Comparison of ENCODE assay signal across 9 mouse cellular contexts in genomic region chr13:30186456-30186855, GRCm38 (mm10). TPM values are rescaled to one million over a fixed set of nuclear protein-coding genes. Genes with fewer than 3 reads are reported as not detected.
DNase-seq lines count a peak whose midpoint lies in the region; ATAC-seq and TF ChIP-seq lines count a peak whose summit lies in the region.
"Had no signal": no experiment of that assay in that cellular context is flagged by ENCODE, and none has a peak within 500 bp of the region (broad histone marks: within the 10 kb centered on the region; RNA-seq: fewer than 3 reads in every experiment).

No protein-coding gene starts in this region.

- TF ChIP-seq CTCF in intestine, postnatal 0 days (IDR thresholded peaks at IDR 0.05; ENCODE audit: low read depth) = no peak
- no peak for TF ChIP-seq CTCF in forebrain, postnatal 0 days (IDR thresholded peaks at IDR 0.05; ENCODE audit: low read depth)

- H3K9ac ChIP-seq in intestine, embryonic 15.5 days = no peak overlapping the region
- no peak overlapping the region for H3K9ac ChIP-seq in intestine, postnatal 0 days (ENCODE audit: low read depth, low read length)
- H3K9ac ChIP-seq in forebrain, postnatal 0 days = no peak overlapping the region
- H3K9ac ChIP-seq in midbrain, embryonic 15.5 days = no peak overlapping the region

- H3K4me3 ChIP-seq in intestine, embryonic 15.5 days (replicated peaks) = no peak overlapping the region
- no peak overlapping the region for H3K4me3 ChIP-seq in intestine, postnatal 0 days (ENCODE audit: low read depth, low read length)
- H3K4me3 ChIP-seq in forebrain, postnatal 0 days (ENCODE audit: low read depth, low read length) = no peak overlapping the region
- H3K4me3 ChIP-seq in midbrain, embryonic 15.5 days = no peak overlapping the region
- H3K4me3 ChIP-seq: megakaryocyte, embryonic 14.5 days had no signal

- no peak overlapping the region for H3K27ac ChIP-seq in intestine, embryonic 15.5 days
- H3K27ac ChIP-seq in intestine, postnatal 0 days (ENCODE audit: low read depth, low read length) = no peak overlapping the region
- H3K27ac ChIP-seq in forebrain, postnatal 0 days (ENCODE audit: low read depth, low read length) = peak overlapping the region; percentile 30
- no peak overlapping the region for H3K27ac ChIP-seq in midbrain, embryonic 15.5 days

- H3K36me3 ChIP-seq in intestine, embryonic 15.5 days = no peaks in the 10 kb centered on the region
- no peaks in the 10 kb centered on the region for H3K36me3 ChIP-seq in intestine, postnatal 0 days (ENCODE audit: control insufficient read depth, insufficient read depth)
- no peaks in the 10 kb centered on the region for H3K36me3 ChIP-seq in forebrain, postnatal 0 days (ENCODE audit: insufficient read depth)
- H3K36me3 ChIP-seq in midbrain, embryonic 15.5 days (replicated peaks) = no peaks in the 10 kb centered on the region

- no peaks in the 10 kb centered on the region for H3K4me1 ChIP-seq in intestine, embryonic 15.5 days (replicated peaks)
- no peaks in the 10 kb centered on the region for H3K4me1 ChIP-seq in intestine, postnatal 0 days (replicated peaks; ENCODE audit: control insufficient read depth, insufficient read depth, low read length)
- peaks cover 7% of the 10 kb centered on the region; the same call in 1 of the 2 replicates for H3K4me1 ChIP-seq in forebrain, postnatal 0 days (ENCODE audit: insufficient read depth)
- H3K4me1 ChIP-seq in midbrain, embryonic 15.5 days = 0 out of 2 replicates have a peak, but pooled peaks cover 3% of the 10 kb centered on the region
- H3K4me1 ChIP-seq: megakaryocyte, embryonic 14.5 days had no signal

- DNase-seq in forebrain, postnatal 0 days = peak; percentile 62
- DNase-seq in left cerebral cortex, adult 11 months (ENCODE audit: low spot score) = peak; percentile 17
- no peak for DNase-seq in urinary bladder, postnatal 14 days (ENCODE audit: low spot score)
- DNase-seq in adrenal gland, adult 2 months = no peak
- no peak for DNase-seq in cerebellum, adult 11 months

- no peaks in the 10 kb centered on the region for H3K9me3 ChIP-seq in intestine, embryonic 15.5 days
- no peaks in the 10 kb centered on the region for H3K9me3 ChIP-seq in intestine, postnatal 0 days (ENCODE audit: control insufficient read depth)
- H3K9me3 ChIP-seq in forebrain, postnatal 0 days (ENCODE audit: low read length) = no peaks in the 10 kb centered on the region
- H3K9me3 ChIP-seq in midbrain, embryonic 15.5 days = no peaks in the 10 kb centered on the region

- ATAC-seq in intestine, embryonic 15.5 days = peak; percentile 41
- no peak for ATAC-seq in intestine, postnatal 0 days
- ATAC-seq in forebrain, postnatal 0 days = peak; percentile 97
- ATAC-seq in midbrain, embryonic 15.5 days (replicated peaks) = peak; percentile 88

- H3K4me2 ChIP-seq in intestine, embryonic 15.5 days (replicated peaks) = no peak overlapping the region
- H3K4me2 ChIP-seq in intestine, postnatal 0 days (replicated peaks; ENCODE audit: low read depth) = no peak overlapping the region
- 0 out of 2 replicates have a peak overlapping the region, but pooled peaks have one; percentile 5 for H3K4me2 ChIP-seq in forebrain, postnatal 0 days (ENCODE audit: low read depth)
- no peak overlapping the region for H3K4me2 ChIP-seq in midbrain, embryonic 15.5 days

- no peaks in the 10 kb centered on the region for H3K27me3 ChIP-seq in intestine, embryonic 15.5 days (replicated peaks)
- no peaks in the 10 kb centered on the region for H3K27me3 ChIP-seq in intestine, postnatal 0 days (replicated peaks; ENCODE audit: control insufficient read depth, insufficient read depth, low read length)
- no peaks in the 10 kb centered on the region for H3K27me3 ChIP-seq in forebrain, postnatal 0 days (ENCODE audit: insufficient read depth, low read length)
- H3K27me3 ChIP-seq in midbrain, embryonic 15.5 days (replicated peaks) = no peaks in the 10 kb centered on the region

- 76% methylated on average over 8 of the region's 8 CpGs for WGBS in intestine, embryonic 15.5 days
- WGBS in intestine, postnatal 0 days = 66% methylated on average over 8 of the region's 8 CpGs
- 19% methylated on average over 8 of the region's 8 CpGs for WGBS in forebrain, postnatal 0 days
- WGBS in midbrain, embryonic 15.5 days = 39% methylated on average over 8 of the region's 8 CpGs

RNA-seq across cellular contexts. Expression of gene Mboat1, which starts 50.2 kb away (rescaled TPM):
- polyA plus RNA-seq in intestine, embryonic 15.5 days (2015; fragmentation: Nextera tagmentation; extraction: Ambion mirVana) = 43.1 and 46.5 TPM in 2 replicates
- 10.8 and 13.6 TPM in 2 replicates for polyA plus RNA-seq in intestine, postnatal 0 days (2015; fragmentation: Nextera tagmentation; extraction: Ambion mirVana)
- total RNA-seq in forebrain, postnatal 0 days (2014; rRNA removed) = 2.4 and 3.8 TPM in 2 replicates
- polyA plus RNA-seq in forebrain, postnatal 0 days (2015; fragmentation: Nextera tagmentation; extraction: Ambion mirVana) = 3.4 and 3.5 TPM in 2 replicates
- 2.5 and 2.7 TPM in 2 replicates for polyA plus RNA-seq in midbrain, embryonic 15.5 days (2015; fragmentation: Nextera tagmentation; extraction: Ambion mirVana)
- 1 to 10 TPM; 3.5 to 7.3 TPM for total RNA-seq in adrenal gland, adult 2 months (2021)
- 12.9 and 14.2 TPM in 2 replicates for polyA plus RNA-seq in adrenal gland, adult 2 months (2012; rRNA removed)

Comparison
In these comparisons a context has a peak if more than half of its experiments do, and no peak if none do; other contexts are left out.
1. DNase-seq: peak in forebrain, postnatal 0 days (single experiment) and left cerebral cortex, adult 11 months (single experiment); none in urinary bladder, postnatal 14 days (single experiment), adrenal gland, adult 2 months (single experiment) and cerebellum, adult 11 months (single experiment).